27 mouse cellular contexts compared by ENCODE assay signal in the genomic region with DNA sequence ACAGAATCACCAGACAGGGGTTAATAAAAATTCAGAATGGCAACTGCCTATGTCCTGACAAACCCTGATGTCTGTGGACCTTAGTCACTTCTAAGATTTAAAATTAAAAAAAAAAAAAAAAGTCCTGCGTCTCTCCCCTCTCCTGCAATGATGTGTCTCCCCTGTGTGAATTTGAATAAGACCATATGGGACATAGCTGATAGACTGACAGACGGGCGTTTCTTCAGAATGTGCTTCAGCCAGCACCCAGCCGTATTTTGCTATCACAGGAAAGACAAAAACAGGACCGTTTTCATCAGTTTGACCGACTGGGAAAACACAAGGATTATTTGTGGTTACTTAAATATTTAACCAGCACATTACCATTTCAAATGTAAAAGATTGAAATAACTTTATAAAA.
DNase-seq lines count a peak whose midpoint lies in the region; ATAC-seq and TF ChIP-seq lines count a peak whose summit lies in the region.
"Had no signal": no experiment of that assay in that cellular context is flagged by ENCODE, and none has a peak within 500 bp of the region (broad histone marks: within the 10 kb centered on the region; RNA-seq: fewer than 3 reads in every experiment).

No protein-coding gene starts in this region.

- no peak for TF ChIP-seq CTCF in midbrain, postnatal 0 days (IDR thresholded peaks at IDR 0.05)
- no peak for TF ChIP-seq CTCF in stomach, postnatal 0 days (IDR thresholded peaks at IDR 0.05; ENCODE audit: low read depth)

- H3K36me3 ChIP-seq in forebrain, embryonic 15.5 days: no peaks in the 10 kb centered on the region
- H3K36me3 ChIP-seq in forebrain, embryonic 10.5 days (replicated peaks): no peaks in the 10 kb centered on the region
- H3K36me3 ChIP-seq in midbrain, embryonic 10.5 days: no peaks in the 10 kb centered on the region
- H3K36me3 ChIP-seq in midbrain, postnatal 0 days (ENCODE audit: insufficient read depth, low read length): no peaks in the 10 kb centered on the region
- no peaks in the 10 kb centered on the region for H3K36me3 ChIP-seq in midbrain, embryonic 13.5 days
- no peaks in the 10 kb centered on the region for H3K36me3 ChIP-seq in stomach, postnatal 0 days (ENCODE audit: control insufficient read depth, insufficient read depth, low read length)
- H3K36me3 ChIP-seq: embryonic facial prominence, embryonic 12.5 days; heart, embryonic 13.5 days; hindbrain, embryonic 10.5 days; limb, embryonic 10.5 days; limb, embryonic 15.5 days; liver, embryonic 13.5 days; neural tube, embryonic 13.5 days had no signal

- no peak overlapping the region for H3K9ac ChIP-seq in forebrain, embryonic 15.5 days (replicated peaks)
- no peak overlapping the region for H3K9ac ChIP-seq in midbrain, postnatal 0 days (replicated peaks; ENCODE audit: low read length, poor library complexity, severe bottlenecking)
- no peak overlapping the region; the same call in 1 of the 2 replicates for H3K9ac ChIP-seq in midbrain, embryonic 13.5 days (replicated peaks)
- H3K9ac ChIP-seq in stomach, postnatal 0 days (ENCODE audit: low read length): no peak overlapping the region
- H3K9ac ChIP-seq: embryonic facial prominence, embryonic 12.5 days; heart, embryonic 13.5 days; limb, embryonic 15.5 days; liver, embryonic 13.5 days; neural tube, embryonic 13.5 days had no signal

- no peak for TF ChIP-seq EP300 in stomach, postnatal 0 days (optimal IDR thresholded peaks at IDR 0.05)

- H3K27ac ChIP-seq in forebrain, embryonic 15.5 days (replicated peaks): peak overlapping the region; percentile 35; the same call in 1 of the 2 replicates
- H3K27ac ChIP-seq in forebrain, embryonic 10.5 days: no peak overlapping the region
- H3K27ac ChIP-seq in midbrain, embryonic 10.5 days (replicated peaks): peak overlapping the region; percentile 81
- no peak overlapping the region for H3K27ac ChIP-seq in midbrain, postnatal 0 days (ENCODE audit: low read depth, low read length)
- peak overlapping the region; percentile 65 for H3K27ac ChIP-seq in midbrain, embryonic 13.5 days
- no peak overlapping the region for H3K27ac ChIP-seq in stomach, postnatal 0 days (replicated peaks)
- H3K27ac ChIP-seq: embryonic facial prominence, embryonic 12.5 days; hindbrain, embryonic 10.5 days; limb, embryonic 10.5 days; limb, embryonic 15.5 days; liver, embryonic 13.5 days; neural tube, embryonic 13.5 days had no signal

- ATAC-seq in forebrain, embryonic 15.5 days (replicated peaks): 0 out of 2 replicates have a peak, but pooled peaks have one; percentile 33
- ATAC-seq in midbrain, postnatal 0 days (ENCODE audit: low FRiP score): no peak
- no peak for ATAC-seq in midbrain, embryonic 13.5 days
- no peak for ATAC-seq in stomach, postnatal 0 days (ENCODE audit: low FRiP score, low TSS enrichment)
- ATAC-seq: intestine, postnatal 0 days; Patski had no signal

- H3K27me3 ChIP-seq in forebrain, embryonic 15.5 days: no peaks in the 10 kb centered on the region
- H3K27me3 ChIP-seq in forebrain, embryonic 10.5 days (ENCODE audit: poor library complexity, severe bottlenecking): peaks cover 30% of the 10 kb centered on the region
- H3K27me3 ChIP-seq in midbrain, embryonic 10.5 days (ENCODE audit: low read depth, poor library complexity, severe bottlenecking): peaks cover 7% of the 10 kb centered on the region; the same call in 1 of the 2 replicates
- H3K27me3 ChIP-seq in midbrain, postnatal 0 days (ENCODE audit: insufficient read depth, low read length): no peaks in the 10 kb centered on the region
- H3K27me3 ChIP-seq in midbrain, embryonic 13.5 days: peaks cover 3% of the 10 kb centered on the region; the same call in 1 of the 2 replicates
- H3K27me3 ChIP-seq in stomach, postnatal 0 days (ENCODE audit: control insufficient read depth, insufficient read depth, low read length): no peaks in the 10 kb centered on the region
- H3K27me3 ChIP-seq: embryonic facial prominence, embryonic 12.5 days; heart, embryonic 13.5 days; liver, embryonic 13.5 days; neural tube, embryonic 13.5 days had no signal

- no peaks in the 10 kb centered on the region for H3K9me3 ChIP-seq in forebrain, embryonic 15.5 days
- H3K9me3 ChIP-seq in forebrain, embryonic 10.5 days: no peaks in the 10 kb centered on the region
- no peaks in the 10 kb centered on the region for H3K9me3 ChIP-seq in midbrain, embryonic 10.5 days (replicated peaks)
- no peaks in the 10 kb centered on the region for H3K9me3 ChIP-seq in midbrain, postnatal 0 days (ENCODE audit: low read length)
- no peaks in the 10 kb centered on the region for H3K9me3 ChIP-seq in midbrain, embryonic 13.5 days
- H3K9me3 ChIP-seq in stomach, postnatal 0 days (ENCODE audit: control insufficient read depth, low read length): no peaks in the 10 kb centered on the region
- H3K9me3 ChIP-seq: embryonic facial prominence, embryonic 12.5 days; heart, embryonic 13.5 days; hindbrain, embryonic 10.5 days; limb, embryonic 10.5 days; limb, embryonic 15.5 days; liver, embryonic 13.5 days; neural tube, embryonic 13.5 days had no signal

- peak overlapping the region; percentile 22; the same call in 1 of the 2 replicates for H3K4me2 ChIP-seq in forebrain, embryonic 15.5 days (replicated peaks)
- no peak overlapping the region for H3K4me2 ChIP-seq in midbrain, postnatal 0 days (ENCODE audit: low read depth, low read length, poor library complexity, severe bottlenecking)
- H3K4me2 ChIP-seq in midbrain, embryonic 13.5 days (replicated peaks): peak overlapping the region; percentile 45
- H3K4me2 ChIP-seq in stomach, postnatal 0 days (replicated peaks; ENCODE audit: low read depth): peak overlapping the region; percentile 24; the same call in 1 of the 2 replicates
- H3K4me2 ChIP-seq: embryonic facial prominence, embryonic 12.5 days; heart, embryonic 13.5 days; limb, embryonic 15.5 days; liver, embryonic 13.5 days; neural tube, embryonic 13.5 days had no signal

- no peak overlapping the region for H3K4me3 ChIP-seq in forebrain, embryonic 15.5 days
- no peak overlapping the region for H3K4me3 ChIP-seq in forebrain, embryonic 10.5 days
- peak overlapping the region; percentile 32; the same call in 1 of the 2 replicates for H3K4me3 ChIP-seq in midbrain, embryonic 10.5 days
- no peak overlapping the region for H3K4me3 ChIP-seq in midbrain, postnatal 0 days (ENCODE audit: low read depth, low read length)
- no peak overlapping the region for H3K4me3 ChIP-seq in midbrain, embryonic 13.5 days (replicated peaks)
- H3K4me3 ChIP-seq in stomach, postnatal 0 days (ENCODE audit: low read depth, low read length): no peak overlapping the region
- H3K4me3 ChIP-seq: embryonic facial prominence, embryonic 12.5 days; heart, embryonic 13.5 days; hindbrain, embryonic 10.5 days; limb, embryonic 10.5 days; limb, embryonic 15.5 days; liver, embryonic 13.5 days; neural tube, embryonic 13.5 days had no signal

- WGBS in forebrain, embryonic 15.5 days: 25% methylated on average over 6 of the region's 6 CpGs
- 74% methylated on average over 6 of the region's 6 CpGs for WGBS in forebrain, embryonic 10.5 days
- 51% methylated on average over 6 of the region's 6 CpGs for WGBS in midbrain, embryonic 10.5 days
- 29% methylated on average over 6 of the region's 6 CpGs for WGBS in midbrain, postnatal 0 days
- WGBS in midbrain, embryonic 13.5 days: 21% methylated on average over 6 of the region's 6 CpGs
- WGBS in stomach, postnatal 0 days: 38% methylated on average over 6 of the region's 6 CpGs

- H3K4me1 ChIP-seq in forebrain, embryonic 15.5 days: peaks cover 56% of the 10 kb centered on the region
- peaks cover 40% of the 10 kb centered on the region for H3K4me1 ChIP-seq in forebrain, embryonic 10.5 days
- H3K4me1 ChIP-seq in midbrain, embryonic 10.5 days: peaks cover 89% of the 10 kb centered on the region
- no peaks in the 10 kb centered on the region for H3K4me1 ChIP-seq in midbrain, postnatal 0 days (ENCODE audit: insufficient read depth, low read length)
- peaks cover 58% of the 10 kb centered on the region for H3K4me1 ChIP-seq in midbrain, embryonic 13.5 days (replicated peaks)
- no peaks in the 10 kb centered on the region for H3K4me1 ChIP-seq in stomach, postnatal 0 days (replicated peaks; ENCODE audit: control insufficient read depth, insufficient read depth)
- H3K4me1 ChIP-seq: liver, embryonic 13.5 days had no signal

- DNase-seq in forebrain, embryonic 10.5 days (ENCODE audit: extremely low spot score, low spot score): no peak
- no peak for DNase-seq in midbrain, embryonic 10.5 days (ENCODE audit: low spot score)
- no peak for DNase-seq in midbrain, postnatal 0 days (ENCODE audit: low spot score)
- no peak for DNase-seq in stomach, postnatal 0 days (ENCODE audit: low spot score)
- no peak for DNase-seq in left cerebral cortex, adult 18-20 months (ENCODE audit: low spot score in 2 of 2)
- no peak for DNase-seq in embryo, embryonic 10 days (ENCODE audit: low spot score)
- DNase-seq: adrenal gland, postnatal 10 days; cerebellum, adult 11 months; cerebellum, adult 9-10 months; cerebellum, postnatal 36 days; embryo, embryonic 11 days; heart, postnatal 10 days; kidney, postnatal 14 days; liver, embryonic 13.5 days; lung, adult 18-20 months; lung, postnatal 14 days; thymus, postnatal 14 days had no signal

Comparison
In these comparisons a context has a peak if more than half of its experiments do, and no peak if none do; other contexts are left out.
1. H3K27ac ChIP-seq: peak in forebrain, embryonic 15.5 days (single experiment), midbrain, embryonic 10.5 days (single experiment) and midbrain, embryonic 13.5 days (single experiment); none in forebrain, embryonic 10.5 days (single experiment), midbrain, postnatal 0 days (single experiment) and stomach, postnatal 0 days (single experiment).